Mouse (Mus musculus) stomach, embryonic 15.5 days (tissue): ENCODE results near the gene Lats2. TPM values are rescaled to one million over a fixed set of nuclear protein-coding genes. Genes with fewer than 3 reads are reported as not detected.
A peak's percentile ranks its signal among the peaks of the same experiment; 100 is the strongest.

ENCODE experiments used
- ATAC-seq: fragments of 200-750 bp; cut with Nextera tagmentation; 2 replicates; pipeline ENCODE4 v1.8.0; 2017; ENCODE audit warnings: low read depth, moderate number of reproducible peaks, moderate TSS enrichment; ENCODE audit not compliant: insufficient read depth, low FRiP score
- H3K27ac ChIP-seq: fragments of 300-500 bp; sonication (generic); 2 replicates; pipeline ENCODE4 v1.5.1; 2015; ENCODE audit warnings: mild to moderate bottlenecking, inconsistent platforms
- H3K27me3 ChIP-seq: fragments of 300-500 bp; sonication (generic); replicated peaks from 2 replicates; pipeline ENCODE4 v1.6.1; 2015; ENCODE audit warnings: inconsistent platforms
- H3K36me3 ChIP-seq: fragments of 300-500 bp; sonication (generic); 2 replicates; pipeline ENCODE4 v1.6.1; 2015; ENCODE audit warnings: inconsistent platforms
- H3K4me1 ChIP-seq: fragments of 300-500 bp; sonication (generic); 2 replicates; pipeline ENCODE4 v1.6.1; 2015; ENCODE audit warnings: inconsistent platforms
- H3K4me2 ChIP-seq: fragments of 300-500 bp; sonication (generic); 2 replicates; pipeline ENCODE4 v1.6.1; 2015; ENCODE audit warnings: mild to moderate bottlenecking, inconsistent platforms
- H3K4me3 ChIP-seq: fragments of 300-500 bp; sonication (generic); replicated peaks from 2 replicates; pipeline ENCODE4 v1.5.1; 2015; ENCODE audit warnings: inconsistent platforms
- H3K9ac ChIP-seq: fragments of 300-500 bp; sonication (generic); 2 replicates; pipeline ENCODE4 v1.6.1; 2015; ENCODE audit warnings: inconsistent platforms
- H3K9me3 ChIP-seq: fragments of 300-500 bp; sonication (generic); 2 replicates; pipeline ENCODE4 v1.6.1; 2016; ENCODE audit warnings: inconsistent platforms
- WGBS: fragments of 180-500 bp; shearing (Covaris S2); methylation state at CpG from one replicate; pipeline ENCODE4 v1.1.7; 2015; 5-methylcytosine and 5-hydroxymethylcytosine counted together
- polyA plus RNA-seq: library from polyadenylated mRNA; unstranded; fragments of >200 nt; fragmentation: Nextera tagmentation; extraction: Ambion mirVana; gene quantifications from 2 replicates; pipeline ENCODE4 v1.2.1, GENCODE M21; 2015

Lats2 gene
- polyA plus RNA-seq, 1 experiment from 2014 or later, result 19.1 TPM

DNA sequence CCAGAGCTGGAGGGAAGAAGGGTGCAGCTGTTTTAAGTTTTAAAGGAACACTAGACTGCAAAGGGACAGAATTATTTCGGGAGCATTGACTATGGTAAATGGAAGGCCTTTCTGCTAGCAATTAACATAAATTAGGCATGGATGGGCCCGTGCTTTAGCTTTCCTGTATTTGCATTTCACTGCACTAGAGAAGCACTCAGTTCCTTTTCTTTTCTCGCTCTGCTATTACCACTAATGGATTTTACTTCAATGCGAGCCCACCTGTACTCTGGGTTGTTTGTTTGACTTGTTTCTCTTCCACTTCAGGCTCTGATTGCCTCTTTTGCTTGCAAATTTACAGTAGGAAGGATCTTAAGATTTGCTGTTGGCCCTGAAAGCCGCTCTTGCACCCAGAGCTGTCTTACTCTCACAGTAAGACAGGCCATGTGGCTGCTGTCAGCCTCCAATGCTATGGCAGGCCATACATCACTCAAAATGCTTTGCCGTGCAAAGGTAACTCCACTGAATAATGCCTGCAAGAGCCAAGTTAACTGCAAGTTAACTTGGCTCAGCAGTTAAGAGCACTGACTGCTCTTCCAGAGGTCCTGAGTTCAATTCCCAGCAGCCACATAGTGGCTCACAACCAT is 25.4 kb downstream of the Lats2 start:
- H3K4me2 ChIP-seq, result no peak overlapping the region
- no peak overlapping the region for H3K4me3 ChIP-seq
- no peaks in the 10 kb centered on the region for H3K27me3 ChIP-seq
- H3K4me1 ChIP-seq, result peaks cover 41% of the 10 kb centered on the region
- 53% methylated on average over 6 of the region's 6 CpGs for WGBS
- H3K9me3 ChIP-seq, result no peaks in the 10 kb centered on the region
- no peak overlapping the region for H3K9ac ChIP-seq
- ATAC-seq, result no peak
- no peak overlapping the region for H3K27ac ChIP-seq
- H3K36me3 ChIP-seq, result peaks cover 7% of the 10 kb centered on the region; the same call in 1 of the 2 replicates

- H3K27me3 ChIP-seq, result no peaks in the 10 kb centered on the region
- WGBS, result 39% methylated on average over 9 of the region's 9 CpGs
- H3K4me3 ChIP-seq, result no peak overlapping the region
- no peaks in the 10 kb centered on the region for H3K9me3 ChIP-seq
- ATAC-seq, result 0 out of 2 replicates have a peak, but pooled peaks have one; percentile 37
- H3K27ac ChIP-seq, result peak overlapping the region; percentile 80
- H3K9ac ChIP-seq, result no peak overlapping the region
- peak overlapping the region; percentile 9; the same call in 1 of the 2 replicates for H3K4me2 ChIP-seq
- H3K36me3 ChIP-seq, result peaks cover 12% of the 10 kb centered on the region; the same call in 1 of the 2 replicates
- peaks cover 27% of the 10 kb centered on the region for H3K4me1 ChIP-seq
These were observed 27.7 kb downstream of the Lats2 start for GRCm38 (mm10) chr14:57730527-57730926.

GRCm38 (mm10) chr14:57729975-57730499 is 28.2 kb downstream of the Lats2 start:
- peaks cover 12% of the 10 kb centered on the region; the same call in 1 of the 2 replicates for H3K36me3 ChIP-seq
- WGBS, result 37% methylated on average over 5 of the region's 5 CpGs
- no peak overlapping the region for H3K4me3 ChIP-seq
- no peaks in the 10 kb centered on the region for H3K9me3 ChIP-seq
- H3K4me2 ChIP-seq, result peak overlapping the region; percentile 9; the same call in 1 of the 2 replicates
- no peak overlapping the region for H3K9ac ChIP-seq
- H3K4me1 ChIP-seq, result peaks cover 27% of the 10 kb centered on the region
- H3K27me3 ChIP-seq, result no peaks in the 10 kb centered on the region
- peak; percentile 80 for ATAC-seq
- H3K27ac ChIP-seq, result peak overlapping the region; percentile 80

- H3K27ac ChIP-seq, result peak overlapping the region; percentile 80
- H3K27me3 ChIP-seq, result no peaks in the 10 kb centered on the region
- ATAC-seq, result no peak
- peaks cover 27% of the 10 kb centered on the region for H3K4me1 ChIP-seq
- H3K9ac ChIP-seq, result no peak overlapping the region
- no peak overlapping the region for H3K4me2 ChIP-seq
- no peak overlapping the region for H3K4me3 ChIP-seq
- H3K36me3 ChIP-seq, result peaks cover 12% of the 10 kb centered on the region; the same call in 1 of the 2 replicates
- H3K9me3 ChIP-seq, result no peaks in the 10 kb centered on the region
- 74% methylated on average over 8 of the region's 8 CpGs for WGBS
These were observed 28.8 kb downstream of the Lats2 start for GRCm38 (mm10) chr14:57729364-57729763.

DNA sequence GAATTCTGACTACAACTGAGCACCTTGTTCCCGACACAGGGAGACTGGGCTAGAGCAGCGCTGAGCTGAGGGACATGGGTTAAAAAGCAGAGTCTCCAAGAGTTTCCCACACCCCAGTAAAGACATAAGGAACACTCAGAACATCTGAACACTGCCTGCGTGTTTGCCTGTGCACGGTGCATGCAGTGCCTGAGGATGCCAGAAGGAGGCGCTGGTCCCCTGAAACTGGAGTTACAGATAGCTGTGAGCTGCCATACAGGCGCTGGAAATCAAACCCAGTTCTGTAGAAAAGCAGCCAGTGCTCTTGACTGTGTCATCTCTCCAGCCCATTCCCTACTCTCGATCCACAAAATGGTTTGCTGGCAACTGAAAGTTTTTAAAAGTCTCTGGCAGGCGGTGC is 32.0 kb downstream of the Lats2 start:
- Histone ChIP-seq H3K9ac (no peak overlapping the region), H3K27me3 (no peaks in the 10 kb centered on the region), H3K4me1 (peaks cover 22% of the 10 kb centered on the region), H3K36me3 (peaks cover 5% of the 10 kb centered on the region; the same call in 1 of the 2 replicates), H3K27ac (no peak overlapping the region), H3K9me3 (no peaks in the 10 kb centered on the region), H3K4me2 (no peak overlapping the region), H3K4me3 (no peak overlapping the region)
- WGBS, result 79% methylated on average over 8 of the region's 8 CpGs
- ATAC-seq, result no peak

DNA sequence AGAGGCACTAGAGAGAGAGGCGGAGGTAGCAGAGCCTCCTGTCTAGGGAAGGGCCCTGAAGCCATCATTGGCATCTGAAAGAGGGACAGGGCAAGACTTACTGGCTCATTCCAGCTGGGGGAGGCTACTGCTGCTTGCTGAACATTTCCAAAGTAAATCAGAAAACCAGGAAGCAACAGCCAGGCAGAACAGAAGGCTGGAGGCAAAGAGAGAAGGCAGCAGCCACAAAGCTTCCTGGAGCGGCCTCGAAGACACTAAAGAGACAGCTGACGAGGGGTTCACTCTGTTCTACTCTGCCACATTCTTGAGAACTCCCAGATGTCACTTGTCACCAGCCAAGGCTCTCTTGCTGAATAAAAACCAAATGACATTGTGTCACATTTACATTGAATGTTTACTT is 33.7 kb downstream of the Lats2 start:
- Histone ChIP-seq H3K9ac (no peak overlapping the region), H3K4me2 (no peak overlapping the region), H3K27ac (no peak overlapping the region), H3K36me3 (0 out of 2 replicates have a peak, but pooled peaks cover 4% of the 10 kb centered on the region), H3K4me3 (no peak overlapping the region), H3K4me1 (peaks cover 5% of the 10 kb centered on the region), H3K9me3 (no peaks in the 10 kb centered on the region), H3K27me3 (no peaks in the 10 kb centered on the region)
- WGBS, result 74% methylated on average over 4 of the region's 4 CpGs
- no peak for ATAC-seq

DNA sequence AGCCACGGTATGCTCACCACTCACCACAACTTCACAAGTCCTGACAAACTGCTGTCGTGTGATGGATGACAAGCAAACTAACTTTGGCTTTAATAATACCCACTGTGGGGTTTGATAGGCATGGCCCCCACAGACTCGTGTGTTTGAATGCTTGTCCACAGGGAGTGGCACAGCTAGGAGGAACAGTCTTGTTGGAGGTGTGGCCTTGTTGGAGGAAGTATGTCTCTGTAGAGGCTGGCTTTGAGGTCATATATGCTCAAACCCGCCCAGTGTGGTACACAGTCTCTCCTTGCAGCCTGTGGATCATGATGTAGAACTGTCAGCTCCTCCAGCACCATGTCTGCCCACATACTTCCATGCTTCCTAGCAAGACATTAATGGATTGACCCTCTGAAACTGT is 39.9 kb downstream of the Lats2 start:
- Histone ChIP-seq H3K4me2 (no peak overlapping the region), H3K27me3 (no peaks in the 10 kb centered on the region), H3K9ac (no peak overlapping the region), H3K36me3 (no peaks in the 10 kb centered on the region), H3K9me3 (no peaks in the 10 kb centered on the region), H3K27ac (no peak overlapping the region), H3K4me3 (no peak overlapping the region), H3K4me1 (no peaks in the 10 kb centered on the region)
- 73% methylated on average over 4 of the region's 4 CpGs for WGBS
- ATAC-seq, result no peak

DNA sequence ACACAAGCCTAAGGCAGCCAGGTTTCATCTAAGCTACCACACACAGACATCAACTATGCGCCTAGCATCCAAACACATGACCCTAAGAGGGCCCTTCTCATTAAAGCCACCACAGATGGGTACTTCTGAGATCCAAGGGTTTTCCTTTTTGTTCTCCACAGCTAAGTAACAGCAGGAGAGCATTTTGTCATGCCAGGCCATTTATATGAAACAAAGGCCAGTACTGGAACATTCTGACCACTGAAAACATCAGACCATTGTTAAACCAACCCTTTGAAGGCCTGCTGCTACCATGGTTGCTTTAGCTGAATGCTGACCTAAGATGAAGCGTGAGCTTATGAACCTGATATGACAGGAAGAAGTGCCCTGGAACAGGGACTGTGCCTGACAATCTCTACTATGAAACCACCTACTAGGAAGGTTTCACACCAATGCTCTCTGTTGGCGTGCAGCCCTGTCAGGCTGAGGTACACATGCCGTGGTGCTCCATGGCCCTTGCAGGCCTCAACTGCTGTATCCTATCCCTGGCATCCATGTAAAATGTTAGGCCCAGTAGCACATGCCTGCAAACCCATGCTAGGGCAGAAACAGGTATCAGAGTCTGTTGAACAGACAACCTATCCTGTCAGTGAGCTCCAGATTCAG is 41.5 kb downstream of the Lats2 start:
- no peaks in the 10 kb centered on the region for H3K4me1 ChIP-seq
- ATAC-seq, result no peak
- WGBS, result 90% methylated on average over 4 of the region's 4 CpGs
- no peak overlapping the region for H3K9ac ChIP-seq
- no peaks in the 10 kb centered on the region for H3K27me3 ChIP-seq
- H3K4me3 ChIP-seq, result no peak overlapping the region
- no peaks in the 10 kb centered on the region for H3K36me3 ChIP-seq
- H3K27ac ChIP-seq, result no peak overlapping the region
- no peak overlapping the region for H3K4me2 ChIP-seq
- H3K9me3 ChIP-seq, result no peaks in the 10 kb centered on the region

DNA sequence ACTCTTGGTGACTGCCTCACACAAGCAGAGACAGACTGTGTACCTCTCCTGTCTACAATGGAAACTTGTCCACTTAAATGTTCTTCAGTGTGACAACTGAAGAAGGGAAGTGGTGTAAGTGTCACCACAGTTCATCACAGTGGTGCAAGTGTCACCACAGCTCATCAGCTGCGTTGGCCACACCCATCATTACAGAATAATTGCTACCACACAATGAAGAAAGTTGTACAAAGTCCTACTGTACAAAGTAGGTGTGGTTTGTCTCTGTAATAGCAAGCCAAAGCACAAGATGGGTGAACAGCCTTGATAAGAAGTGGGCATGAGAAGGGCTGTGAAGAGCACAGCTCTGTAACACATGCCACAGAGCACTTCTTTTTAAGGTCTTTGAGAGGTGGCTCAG is 45.3 kb downstream of the Lats2 start:
- Histone ChIP-seq H3K9ac (no peak overlapping the region), H3K27ac (no peak overlapping the region), H3K4me2 (no peak overlapping the region), H3K36me3 (no peaks in the 10 kb centered on the region), H3K27me3 (no peaks in the 10 kb centered on the region), H3K4me3 (no peak overlapping the region), H3K9me3 (no peaks in the 10 kb centered on the region), H3K4me1 (peaks cover 9% of the 10 kb centered on the region; the same call in 1 of the 2 replicates)
- 0 out of 2 replicates have a peak, but pooled peaks have one; percentile 7 for ATAC-seq
- 84% methylated on average over 1 of the region's 1 CpGs for WGBS

GRCm38 (mm10) chr14:57711059-57711458 is 47.1 kb downstream of the Lats2 start:
- H3K9me3 ChIP-seq, result no peaks in the 10 kb centered on the region
- no peak for ATAC-seq
- 74% methylated on average over 6 of the region's 6 CpGs for WGBS
- no peak overlapping the region for H3K27ac ChIP-seq
- H3K9ac ChIP-seq, result no peak overlapping the region
- no peak overlapping the region for H3K4me2 ChIP-seq
- no peak overlapping the region for H3K4me3 ChIP-seq
- H3K36me3 ChIP-seq, result no peaks in the 10 kb centered on the region
- H3K27me3 ChIP-seq, result no peaks in the 10 kb centered on the region
- peaks cover 16% of the 10 kb centered on the region for H3K4me1 ChIP-seq

DNA sequence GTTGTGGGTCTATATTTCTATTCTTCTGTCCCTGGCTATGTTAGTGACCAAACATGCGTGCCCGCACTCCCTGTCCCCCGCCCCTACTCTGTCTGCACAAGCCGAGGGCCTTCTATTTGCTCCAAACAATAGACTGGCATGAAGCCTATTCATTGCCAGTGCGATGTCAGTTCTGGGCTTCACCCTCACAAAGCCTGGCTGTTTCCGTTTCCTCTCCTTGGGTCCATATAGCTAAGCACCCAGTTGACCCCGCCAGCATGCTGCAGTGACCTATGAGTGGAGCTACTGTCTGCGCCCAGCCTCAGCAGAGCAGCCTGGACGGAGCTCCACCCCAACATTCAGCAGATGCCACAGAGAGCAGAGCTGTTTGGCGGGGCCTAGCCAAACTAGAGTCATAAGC is 49.0 kb downstream of the Lats2 start:
- WGBS, result 58% methylated on average over 10 of the region's 10 CpGs
- H3K9me3 ChIP-seq, result no peaks in the 10 kb centered on the region
- H3K36me3 ChIP-seq, result peaks cover 7% of the 10 kb centered on the region; the same call in 1 of the 2 replicates
- H3K4me2 ChIP-seq, result no peak overlapping the region
- H3K27me3 ChIP-seq, result no peaks in the 10 kb centered on the region
- no peak for ATAC-seq
- H3K4me1 ChIP-seq, result peaks cover 16% of the 10 kb centered on the region
- no peak overlapping the region for H3K4me3 ChIP-seq
- peak overlapping the region; percentile 36; the same call in 1 of the 2 replicates for H3K27ac ChIP-seq
- no peak overlapping the region for H3K9ac ChIP-seq

DNA sequence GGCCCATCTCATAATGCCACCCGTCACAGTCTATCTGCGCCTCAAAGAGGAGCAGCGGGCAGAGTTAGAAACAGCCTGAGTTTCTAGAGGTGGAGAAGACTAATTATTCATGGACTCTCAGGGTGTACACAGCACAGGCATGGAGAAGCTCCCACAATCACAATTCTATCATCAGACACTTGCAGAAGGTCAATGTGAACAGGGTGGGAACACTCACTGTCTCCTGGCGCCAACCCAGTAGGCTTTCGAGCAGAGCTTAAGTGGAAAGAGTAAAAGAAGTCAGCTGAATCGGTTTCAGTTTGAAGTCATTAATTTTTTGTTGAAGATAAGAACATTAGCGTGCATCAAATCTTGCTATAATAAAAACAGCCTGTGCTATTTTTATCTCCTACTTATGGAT is 49.6 kb downstream of the Lats2 start:
- Histone ChIP-seq H3K9me3 (no peaks in the 10 kb centered on the region), H3K4me2 (no peak overlapping the region), H3K36me3 (peaks cover 7% of the 10 kb centered on the region; the same call in 1 of the 2 replicates), H3K27me3 (no peaks in the 10 kb centered on the region), H3K9ac (no peak overlapping the region), H3K27ac (peak overlapping the region; percentile 36; the same call in 1 of the 2 replicates), H3K4me3 (no peak overlapping the region), H3K4me1 (peaks cover 16% of the 10 kb centered on the region)
- no peak for ATAC-seq
- WGBS, result 66% methylated on average over 7 of the region's 7 CpGs
